Mouse (Mus musculus) embryonic fibroblast, embryonic 13.5 days (primary cell): ENCODE data around the gene Dlg5.

Experiments used
- CTCF ChIP-seq: IDR thresholded peaks from 2 replicates; pipeline ENCODE4 v1.5.1; 2011; ENCODE audit warnings: mild to moderate bottlenecking, control low read depth, low read length, moderate library complexity, borderline replicate concordance; ENCODE audit not compliant: insufficient read depth
- POLR2A ChIP-seq: IDR thresholded peaks from 2 replicates; pipeline ENCODE4 v1.6.1; 2011; ENCODE audit warnings: low read depth, mild to moderate bottlenecking, control low read depth, low read length, moderate library complexity

GRCm38 (mm10) chr14:24286136-24286535, 40.4 kb upstream of the Dlg5 start:
- TF ChIP-seq CTCF: no peak
- TF ChIP-seq POLR2A: no peak
